Mouse (Mus musculus) bone marrow, adult 2 months (tissue): ENCODE data around the gene Syt1.

Source experiments
- CTCF ChIP-seq: fragments of 200-500 bp; IDR thresholded peaks from 2 replicates; pipeline ENCODE4 v1.5.1; 2011; ENCODE audit warnings: low read length, control low read depth; ENCODE audit not compliant: control insufficient read depth, insufficient read depth
- POLR2A ChIP-seq: fragments of 200-500 bp; IDR thresholded peaks from 2 replicates; pipeline ENCODE4 v1.6.1; 2011; ENCODE audit warnings: low read depth, mild to moderate bottlenecking, control low read depth, low read length, borderline replicate concordance; ENCODE audit not compliant: control insufficient read depth

DNA sequence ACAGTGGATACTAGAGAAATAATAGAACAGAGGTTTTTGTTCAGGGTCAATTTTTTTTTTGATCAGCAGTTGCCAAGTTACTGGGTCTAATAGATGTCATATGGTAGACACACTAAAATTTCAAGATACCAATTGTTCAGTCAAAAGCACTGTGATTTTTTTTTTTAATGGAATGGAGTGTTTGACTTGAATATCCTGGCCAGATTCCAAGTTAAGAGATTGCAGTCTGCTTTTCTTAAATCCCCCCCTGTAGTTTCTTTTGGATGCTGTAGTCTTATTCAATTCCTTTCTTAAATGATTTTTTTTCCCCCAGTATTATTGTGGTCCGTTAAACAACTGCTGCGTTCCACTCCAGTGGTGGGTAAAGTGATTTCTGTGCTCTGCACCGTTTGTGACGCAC lies 140.2 kb downstream of the Syt1 start:
- TF ChIP-seq CTCF (no peak), POLR2A (no peak)
